Mouse (Mus musculus) CD4-positive, CD25-positive, alpha-beta regulatory T cell (primary cell): ENCODE data around the gene Mrps33. TPM values are rescaled to one million over a fixed set of nuclear protein-coding genes. Genes with fewer than 3 reads are reported as not detected.

Experiments
- polyA plus RNA-seq: library from polyadenylated mRNA; unstranded; fragments of 100-300 nt; shearing (Covaris generic); gene quantifications from one replicate; pipeline ENCODE4 v1.2.1, GENCODE M21; 2017

Mrps33 gene
- polyA plus RNA-seq: 140 TPM

DNA sequence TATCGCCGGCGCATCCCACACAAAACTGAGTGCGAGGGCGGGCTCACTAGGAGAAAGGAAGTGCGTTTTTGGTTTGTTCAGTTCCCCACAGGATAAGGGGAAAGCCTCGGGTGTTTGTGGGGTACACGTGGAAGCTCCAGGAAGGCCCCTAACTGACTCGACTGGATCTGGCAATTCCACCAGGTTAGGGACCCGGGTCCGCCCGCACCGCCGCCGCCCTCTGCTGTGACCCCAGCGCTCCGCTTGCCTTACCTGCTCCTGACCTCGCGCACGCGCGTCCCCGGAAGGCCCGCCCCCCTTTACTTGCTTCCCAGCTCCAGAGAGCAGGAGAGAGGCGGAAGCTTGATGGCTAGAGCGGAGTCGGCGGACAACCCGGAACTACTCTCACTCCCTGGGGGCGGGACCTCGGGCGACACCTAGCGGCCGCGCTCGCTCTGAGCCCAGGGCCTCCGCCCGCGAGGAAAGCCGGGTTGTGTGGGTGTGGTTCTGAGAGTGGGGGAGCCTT is at the start of gene Mrps33:
Gene Mrps33 (minus strand): TSS at position 377 of the 505 bp plus-strand sequence.

Other genes with a start within 250 kb of the Mrps33 start
- 68.7 TPM for gene Adck2, start 237.1 kb downstream of the Mrps33 start, polyA plus RNA-seq
- 4.3 TPM for gene Gm42420, start 225.2 kb downstream of the Mrps33 start, polyA plus RNA-seq
- gene Ndufb2, start 218.4 kb downstream of the Mrps33 start, polyA plus RNA-seq: 135 TPM
- gene Braf, start 85.5 kb downstream of the Mrps33 start, polyA plus RNA-seq: 14.6 TPM
- not detected for gene Tmem178b, start 62.3 kb upstream of the Mrps33 start, polyA plus RNA-seq